Mouse (Mus musculus): ENCODE results near the gene Ppp2r2d. TPM values are rescaled to one million over a fixed set of nuclear protein-coding genes. Genes with fewer than 3 reads are reported as not detected.

Ppp2r2d gene
- total RNA-seq (2012; rRNA removed), result 96.6 and 110 TPM in 2 replicates

- Histone ChIP-seq H3K27ac (ENCODE audit: insufficient read depth, low read depth, low read length, poor library complexity, severe bottlenecking) (peak within 1 kb of the TSS; percentile 91), H3K36me3 (ENCODE audit: control insufficient read depth, insufficient read depth, low read length, poor library complexity, severe bottlenecking) (peaks cover 8% of the 10 kb centered on the region), H3K9me3 (ENCODE audit: control insufficient read depth, insufficient read depth, low read depth, low read length) (no peaks in the 10 kb centered on the region), H3K4me3 (ENCODE audit: insufficient read depth in 1 of 2, low read depth in 1 of 2, low read length in 2 of 2, poor library complexity in 1 of 2, severe bottlenecking in 1 of 2) (peak within 1 kb of the TSS; percentile 94 to 99), H3K9ac (ENCODE audit: insufficient read depth, low read depth, low read length, poor library complexity, severe bottlenecking) (peak within 1 kb of the TSS; percentile 99), H3K4me1 (ENCODE audit: control insufficient read depth in 2 of 2, insufficient read depth in 2 of 2, low read length in 2 of 2, poor library complexity in 1 of 2) (peaks cover 8 to 10% of the 10 kb centered on the region in 2 experiments; a peak in 3 of 4 replicates)
- peak; percentile 83 for DNase-seq (ENCODE audit: low read depth, low spot score)
- in situ Hi-C loops (cut with MboI; ENCODE audit: low sequenced_read_pairs in 2 of 2, unreplicated experiment in 2 of 2), result loop anchor here in 1 of 2 experiments (25.0 kb wide), 1 partner anchor 1358 kb away; no protein-coding TSS in a partner anchor
- TF ChIP-seq ZNF384 (IDR thresholded peaks at IDR 0.05; ENCODE audit: low read depth, low read length), result no peak
- TF ChIP-seq HCFC1 (IDR thresholded peaks at IDR 0.05; ENCODE audit: borderline replicate concordance, insufficient read depth, low read length), result peak; percentile 76
These were observed at the start of gene Ppp2r2d, which contains the start of gene Mapk1ip1 for GRCm38 (mm10) chr7:138845544-138846391. TSS of gene Ppp2r2d (plus strand) at chr7:138846079. TSS of gene Mapk1ip1 (minus strand) at chr7:138846273.

- in situ Hi-C loops (cut with MboI; ENCODE audit: low sequenced_read_pairs in 2 of 2, unreplicated experiment in 2 of 2), result no loop called here
- no peak for DNase-seq (ENCODE audit: low read depth, low spot score)
- no peaks in the 10 kb centered on the region for H3K4me1 ChIP-seq (ENCODE audit: control insufficient read depth in 2 of 2, insufficient read depth in 2 of 2, low read length in 2 of 2, poor library complexity in 1 of 2)
- H3K36me3 ChIP-seq (ENCODE audit: control insufficient read depth, insufficient read depth, low read length, poor library complexity, severe bottlenecking), result no peaks in the 10 kb centered on the region
- TF ChIP-seq CHD2 (IDR thresholded peaks at IDR 0.05; ENCODE audit: low read depth, low read length), result no peak
- no peak for TF ChIP-seq MAFK (IDR thresholded peaks at IDR 0.05; ENCODE audit: insufficient read depth, low read depth, low read length)
- TF ChIP-seq ZNF384 (IDR thresholded peaks at IDR 0.05; ENCODE audit: low read depth, low read length), result no peak
- no peak for TF ChIP-seq ZC3H11A (IDR thresholded peaks at IDR 0.05; ENCODE audit: borderline replicate concordance, low read depth, low read length)
- TF ChIP-seq HCFC1 (IDR thresholded peaks at IDR 0.05; ENCODE audit: borderline replicate concordance, insufficient read depth, low read length), result no peak
- no peak overlapping the region for H3K9ac ChIP-seq (ENCODE audit: insufficient read depth, low read depth, low read length, poor library complexity, severe bottlenecking)
- no peak overlapping the region for H3K27ac ChIP-seq (ENCODE audit: insufficient read depth, low read depth, low read length, poor library complexity, severe bottlenecking)
- H3K4me3 ChIP-seq (ENCODE audit: insufficient read depth in 1 of 2, low read depth in 1 of 2, low read length in 2 of 2, poor library complexity in 1 of 2, severe bottlenecking in 1 of 2), result no peak overlapping the region
- H3K9me3 ChIP-seq (ENCODE audit: control insufficient read depth, insufficient read depth, low read depth, low read length), result no peaks in the 10 kb centered on the region
These were observed 42.5 kb upstream of the Ppp2r2d start for GRCm38 (mm10) chr7:138803386-138803785.

GRCm38 (mm10) chr7:138807146-138807545, 38.7 kb upstream of the Ppp2r2d start:
- in situ Hi-C loops (cut with MboI; ENCODE audit: low sequenced_read_pairs in 2 of 2, unreplicated experiment in 2 of 2), result no loop called here
- DNase-seq (ENCODE audit: low read depth, low spot score), result no peak
- H3K36me3 ChIP-seq (ENCODE audit: control insufficient read depth, insufficient read depth, low read length, poor library complexity, severe bottlenecking), result no peaks in the 10 kb centered on the region
- no peaks in the 10 kb centered on the region for H3K4me1 ChIP-seq (ENCODE audit: control insufficient read depth in 2 of 2, insufficient read depth in 2 of 2, low read length in 2 of 2, poor library complexity in 1 of 2)
- TF ChIP-seq ZC3H11A (IDR thresholded peaks at IDR 0.05; ENCODE audit: borderline replicate concordance, low read depth, low read length), result no peak
- no peak for TF ChIP-seq CHD2 (IDR thresholded peaks at IDR 0.05; ENCODE audit: low read depth, low read length)
- no peak for TF ChIP-seq HCFC1 (IDR thresholded peaks at IDR 0.05; ENCODE audit: borderline replicate concordance, insufficient read depth, low read length)
- no peak for TF ChIP-seq MAFK (IDR thresholded peaks at IDR 0.05; ENCODE audit: insufficient read depth, low read depth, low read length)
- no peak for TF ChIP-seq ZNF384 (IDR thresholded peaks at IDR 0.05; ENCODE audit: low read depth, low read length)
- H3K9me3 ChIP-seq (ENCODE audit: control insufficient read depth, insufficient read depth, low read depth, low read length), result no peaks in the 10 kb centered on the region
- H3K4me3 ChIP-seq (ENCODE audit: insufficient read depth in 1 of 2, low read depth in 1 of 2, low read length in 2 of 2, poor library complexity in 1 of 2, severe bottlenecking in 1 of 2), result no peak overlapping the region
- no peak overlapping the region for H3K27ac ChIP-seq (ENCODE audit: insufficient read depth, low read depth, low read length, poor library complexity, severe bottlenecking)
- no peak overlapping the region for H3K9ac ChIP-seq (ENCODE audit: insufficient read depth, low read depth, low read length, poor library complexity, severe bottlenecking)

- TF ChIP-seq MAFK (IDR thresholded peaks at IDR 0.05; ENCODE audit: insufficient read depth, low read depth, low read length), result no peak
- no peak for TF ChIP-seq HCFC1 (IDR thresholded peaks at IDR 0.05; ENCODE audit: borderline replicate concordance, insufficient read depth, low read length)
- in situ Hi-C loops (cut with MboI; ENCODE audit: low sequenced_read_pairs in 2 of 2, unreplicated experiment in 2 of 2), result no loop called here
- Histone ChIP-seq H3K9me3 (ENCODE audit: control insufficient read depth, insufficient read depth, low read depth, low read length) (no peaks in the 10 kb centered on the region), H3K36me3 (ENCODE audit: control insufficient read depth, insufficient read depth, low read length, poor library complexity, severe bottlenecking) (no peaks in the 10 kb centered on the region), H3K4me1 (ENCODE audit: control insufficient read depth in 2 of 2, insufficient read depth in 2 of 2, low read length in 2 of 2, poor library complexity in 1 of 2) (no peaks in the 10 kb centered on the region), H3K9ac (ENCODE audit: insufficient read depth, low read depth, low read length, poor library complexity, severe bottlenecking) (no peak overlapping the region), H3K4me3 (ENCODE audit: insufficient read depth in 1 of 2, low read depth in 1 of 2, low read length in 2 of 2, poor library complexity in 1 of 2, severe bottlenecking in 1 of 2) (no peak overlapping the region), H3K27ac (ENCODE audit: insufficient read depth, low read depth, low read length, poor library complexity, severe bottlenecking) (no peak overlapping the region)
- no peak for DNase-seq (ENCODE audit: low read depth, low spot score)
These were observed 32.5 kb upstream of the Ppp2r2d start for GRCm38 (mm10) chr7:138813213-138813875.

All from ES-E14 (cell line).